Mouse (Mus musculus) intestine, embryonic 16.5 days (tissue): ENCODE data around the gene Usf3. TPM values are rescaled to one million over a fixed set of nuclear protein-coding genes. Genes with fewer than 3 reads are reported as not detected.
A peak's percentile ranks its signal among the peaks of the same experiment; 100 is the strongest.

ENCODE experiments used
- ATAC-seq: fragments of 200-750 bp; cut with Nextera tagmentation; 2 replicates; pipeline ENCODE4 v1.8.0; 2017; ENCODE audit warnings: moderate TSS enrichment, moderate library complexity
- H3K27ac ChIP-seq: fragments of 300-500 bp; sonication (generic); 2 replicates; pipeline ENCODE4 v1.5.1; 2014; ENCODE audit warnings: mild to moderate bottlenecking, low read length
- H3K27me3 ChIP-seq: fragments of 300-500 bp; sonication (generic); replicated peaks from 2 replicates; pipeline ENCODE4 v1.6.1; 2014; ENCODE audit warnings: low read length, control low read depth, mixed read lengths; ENCODE audit not compliant: control insufficient read depth, insufficient read depth
- H3K36me3 ChIP-seq: fragments of 300-500 bp; sonication (generic); 2 replicates; pipeline ENCODE4 v1.6.1; 2014; ENCODE audit warnings: low read length, control low read depth; ENCODE audit not compliant: control insufficient read depth, insufficient read depth
- H3K4me1 ChIP-seq: fragments of 300-500 bp; sonication (generic); 2 replicates; pipeline ENCODE4 v1.6.1; 2014; ENCODE audit warnings: low read length, control low read depth, mixed read lengths; ENCODE audit not compliant: control insufficient read depth, insufficient read depth
- H3K4me2 ChIP-seq: fragments of 300-500 bp; sonication (generic); 2 replicates; pipeline ENCODE4 v1.6.1; 2014; ENCODE audit warnings: low read depth, low read length, control low read depth
- H3K4me3 ChIP-seq: fragments of 300-500 bp; sonication (generic); 2 replicates; pipeline ENCODE4 v1.5.1; 2014; ENCODE audit warnings: mild to moderate bottlenecking, low read length
- H3K9ac ChIP-seq: fragments of 300-500 bp; sonication (generic); 2 replicates; pipeline ENCODE4 v1.6.1; 2014; ENCODE audit warnings: low read depth, low read length
- H3K9me3 ChIP-seq: fragments of 300-500 bp; sonication (generic); 2 replicates; pipeline ENCODE4 v1.6.1; 2016; ENCODE audit warnings: low read length, control low read depth; ENCODE audit not compliant: control insufficient read depth
- WGBS: fragments of 180-500 bp; shearing (Covaris S2); extraction: QIAGEN DNeasy Blood & Tissue Kit; methylation state at CpG from one replicate; pipeline ENCODE4 v1.1.7; 2014; 5-methylcytosine and 5-hydroxymethylcytosine counted together
- polyA plus RNA-seq: library from polyadenylated mRNA; unstranded; fragments of >200 nt; fragmentation: Nextera tagmentation; extraction: Ambion mirVana; gene quantifications from 2 replicates; pipeline ENCODE4 v1.2.1, GENCODE M21; 2015

The Usf3 gene
- polyA plus RNA-seq, 1 experiment from 2014 or later: 2.0 TPM

DNA sequence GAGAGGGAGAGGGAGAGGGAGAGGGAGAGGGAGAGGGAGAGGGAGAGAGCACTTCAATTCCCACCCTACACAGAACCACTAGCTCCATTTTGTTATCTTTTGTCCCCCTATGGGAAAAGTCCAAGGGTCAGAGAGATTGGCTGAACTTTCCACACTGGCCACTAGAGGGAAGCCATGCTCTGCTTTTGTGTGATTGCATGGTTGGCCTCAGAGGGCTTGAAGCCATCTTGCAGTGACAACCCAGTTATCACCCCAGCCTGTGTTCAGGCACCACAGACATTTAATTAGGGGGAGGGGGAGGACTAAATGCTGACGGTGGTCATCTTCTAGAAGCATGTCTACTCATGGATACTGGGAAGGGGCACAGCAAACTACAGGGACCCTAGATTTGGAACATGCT, 69.6 kb downstream of the Usf3 start:
- H3K4me2 ChIP-seq: no peak overlapping the region
- H3K4me3 ChIP-seq: no peak overlapping the region
- 3% methylated on average over 1 of the region's 1 CpGs for WGBS
- H3K27ac ChIP-seq: no peak overlapping the region
- ATAC-seq: peak; percentile 63
- H3K27me3 ChIP-seq: no peaks in the 10 kb centered on the region
- no peaks in the 10 kb centered on the region for H3K36me3 ChIP-seq
- H3K9me3 ChIP-seq: no peaks in the 10 kb centered on the region
- no peak overlapping the region for H3K9ac ChIP-seq
- 0 out of 2 replicates have a peak, but pooled peaks cover 3% of the 10 kb centered on the region for H3K4me1 ChIP-seq

GRCm38 (mm10) chr16:44243323-44243722, 70.3 kb downstream of the Usf3 start:
- WGBS: 62% methylated on average over 7 of the region's 7 CpGs
- Histone ChIP-seq H3K9ac (no peak overlapping the region), H3K36me3 (no peaks in the 10 kb centered on the region), H3K4me1 (0 out of 2 replicates have a peak, but pooled peaks cover 3% of the 10 kb centered on the region), H3K4me3 (no peak overlapping the region), H3K4me2 (no peak overlapping the region), H3K27ac (no peak overlapping the region), H3K9me3 (no peaks in the 10 kb centered on the region), H3K27me3 (no peaks in the 10 kb centered on the region)
- no peak for ATAC-seq

DNA sequence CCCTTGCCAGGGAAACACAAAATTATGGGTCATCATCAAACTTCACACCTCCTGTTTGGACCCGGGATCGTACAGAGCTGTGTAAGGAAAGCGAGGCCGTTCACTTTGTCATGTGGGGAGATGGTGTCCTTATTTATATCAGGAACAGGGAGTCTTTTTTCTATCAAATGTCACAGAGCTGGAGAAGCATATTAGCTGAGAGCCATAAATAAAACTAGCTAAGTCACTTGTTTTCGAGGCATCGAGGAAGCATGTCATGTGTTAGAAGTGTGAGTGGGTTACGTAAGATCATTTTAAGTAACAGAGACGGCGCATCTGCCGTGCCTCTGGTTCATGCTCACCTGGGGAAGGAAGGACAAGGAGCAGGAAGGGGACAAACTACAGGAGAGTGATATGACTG, 76.9 kb downstream of the Usf3 start:
- H3K4me2 ChIP-seq: no peak overlapping the region
- no peaks in the 10 kb centered on the region for H3K4me1 ChIP-seq
- no peaks in the 10 kb centered on the region for H3K27me3 ChIP-seq
- no peak overlapping the region for H3K4me3 ChIP-seq
- no peaks in the 10 kb centered on the region for H3K36me3 ChIP-seq
- H3K9ac ChIP-seq: no peak overlapping the region
- 78% methylated on average over 10 of the region's 10 CpGs for WGBS
- ATAC-seq: no peak
- H3K9me3 ChIP-seq: no peaks in the 10 kb centered on the region
- H3K27ac ChIP-seq: no peak overlapping the region

GRCm38 (mm10) chr16:44252735-44253134, 79.7 kb downstream of the Usf3 start:
- no peak overlapping the region for H3K9ac ChIP-seq
- no peak for ATAC-seq
- H3K36me3 ChIP-seq: no peaks in the 10 kb centered on the region
- H3K27ac ChIP-seq: no peak overlapping the region
- no peaks in the 10 kb centered on the region for H3K4me1 ChIP-seq
- H3K9me3 ChIP-seq: no peaks in the 10 kb centered on the region
- H3K4me2 ChIP-seq: no peak overlapping the region
- no peak overlapping the region for H3K4me3 ChIP-seq
- no peaks in the 10 kb centered on the region for H3K27me3 ChIP-seq
- 92% methylated on average over 3 of the region's 3 CpGs for WGBS

DNA sequence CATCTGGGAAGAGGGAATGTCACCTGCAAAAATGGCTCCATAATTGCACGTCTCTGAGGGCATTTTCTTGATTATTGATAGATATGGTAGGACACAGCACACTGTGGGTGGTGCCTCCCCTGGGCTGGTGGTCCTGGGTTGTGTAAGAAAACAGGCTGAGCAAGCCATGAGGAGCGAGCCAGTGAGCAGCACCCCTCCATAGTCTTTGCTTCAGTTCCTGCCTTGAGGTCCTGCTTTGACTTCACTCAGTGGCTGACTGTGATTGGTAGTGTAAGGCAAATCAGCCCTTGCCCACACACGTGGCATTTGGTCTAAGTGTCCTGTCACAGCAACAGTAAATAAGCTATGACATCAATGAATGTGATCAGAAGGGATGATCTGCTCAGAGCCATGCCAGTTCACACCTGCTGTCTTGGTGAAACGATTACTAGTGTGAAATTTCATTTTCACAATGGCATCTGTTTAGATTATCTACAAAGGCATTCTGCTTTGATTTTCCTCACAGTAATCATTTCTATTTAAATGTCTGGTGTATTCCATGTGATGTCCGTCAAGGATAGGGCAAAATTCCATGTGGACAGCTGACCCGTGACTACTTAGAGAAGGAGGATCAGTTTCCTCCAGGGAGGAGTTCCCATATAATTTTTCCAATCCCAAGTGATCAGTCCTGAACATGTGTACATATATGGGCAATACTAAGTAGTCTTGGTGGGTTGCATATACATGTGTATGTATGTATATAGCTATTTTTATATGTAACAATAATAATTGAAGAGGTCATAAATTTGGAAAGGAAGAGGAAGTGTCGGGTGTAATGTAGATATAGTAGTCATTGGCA, 81.0 kb downstream of the Usf3 start:
- Histone ChIP-seq H3K4me3 (no peak overlapping the region), H3K9me3 (no peaks in the 10 kb centered on the region), H3K36me3 (no peaks in the 10 kb centered on the region), H3K4me1 (no peaks in the 10 kb centered on the region), H3K27me3 (no peaks in the 10 kb centered on the region), H3K27ac (peak overlapping the region; percentile 51), H3K4me2 (no peak overlapping the region), H3K9ac (no peak overlapping the region)
- ATAC-seq: peak; percentile 53
- WGBS: 69% methylated on average over 7 of the region's 7 CpGs

GRCm38 (mm10) chr16:44254698-44255097, 81.7 kb downstream of the Usf3 start:
- Histone ChIP-seq H3K36me3 (no peaks in the 10 kb centered on the region), H3K9me3 (no peaks in the 10 kb centered on the region), H3K27me3 (no peaks in the 10 kb centered on the region), H3K9ac (no peak overlapping the region), H3K4me3 (no peak overlapping the region), H3K4me2 (no peak overlapping the region), H3K4me1 (no peaks in the 10 kb centered on the region), H3K27ac (peak overlapping the region; percentile 23; the same call in 1 of the 2 replicates)
- WGBS: 58% methylated on average over 7 of the region's 7 CpGs
- ATAC-seq: peak; percentile 93

- Histone ChIP-seq H3K4me2 (no peak overlapping the region), H3K4me1 (no peaks in the 10 kb centered on the region), H3K36me3 (no peaks in the 10 kb centered on the region), H3K4me3 (no peak overlapping the region), H3K9ac (no peak overlapping the region), H3K9me3 (no peaks in the 10 kb centered on the region), H3K27ac (no peak overlapping the region), H3K27me3 (no peaks in the 10 kb centered on the region)
- WGBS: 90% methylated on average over 3 of the region's 3 CpGs
- ATAC-seq: no peak
These were observed 84.4 kb downstream of the Usf3 start for GRCm38 (mm10) chr16:44257476-44257875.

- no peaks in the 10 kb centered on the region for H3K9me3 ChIP-seq
- H3K4me1 ChIP-seq: no peaks in the 10 kb centered on the region
- no peak overlapping the region for H3K27ac ChIP-seq
- H3K4me2 ChIP-seq: no peak overlapping the region
- no peak overlapping the region for H3K4me3 ChIP-seq
- no peak for ATAC-seq
- no peaks in the 10 kb centered on the region for H3K27me3 ChIP-seq
- H3K36me3 ChIP-seq: no peaks in the 10 kb centered on the region
- H3K9ac ChIP-seq: no peak overlapping the region
- WGBS: 49% methylated on average over 2 of the region's 2 CpGs
These were observed 91.9 kb downstream of the Usf3 start for GRCm38 (mm10) chr16:44264916-44265315.

- no peak for ATAC-seq
These were observed 92.5 kb downstream of the Usf3 start for GRCm38 (mm10) chr16:44265562-44265961.

More at GRCm38 (mm10) chr16:44265562-44265961, 92.5 kb downstream of the Usf3 start:
- Histone ChIP-seq H3K36me3 (no peaks in the 10 kb centered on the region), H3K4me2 (no peak overlapping the region), H3K27me3 (no peaks in the 10 kb centered on the region), H3K4me1 (no peaks in the 10 kb centered on the region), H3K9ac (no peak overlapping the region), H3K4me3 (no peak overlapping the region), H3K27ac (no peak overlapping the region), H3K9me3 (no peaks in the 10 kb centered on the region)
- WGBS: 75% methylated on average over 6 of the region's 6 CpGs
